Mouse (Mus musculus) bone marrow macrophage, adult 2 months (primary cell): Measurements from ENCODE around the gene Bach2. TPM values are rescaled to one million over a fixed set of nuclear protein-coding genes. Genes with fewer than 3 reads are reported as not detected.

Source experiments
- H3K27ac ChIP-seq: 2 replicates; pipeline ENCODE4 v1.5.1; 2012; ENCODE audit warnings: low read depth, low read length; ENCODE audit not compliant: insufficient read depth
- H3K4me1 ChIP-seq: 2 replicates; pipeline ENCODE4 v1.6.1; 2012; ENCODE audit warnings: low read length; ENCODE audit not compliant: control insufficient read depth, insufficient read depth
- H3K4me3 ChIP-seq: 2 replicates; pipeline ENCODE4 v1.5.1; 2012; ENCODE audit warnings: mild to moderate bottlenecking, low read length, moderate library complexity; ENCODE audit not compliant: insufficient read depth
- CTCF ChIP-seq: IDR thresholded peaks from 2 replicates; pipeline ENCODE4 v1.5.1; 2012; ENCODE audit warnings: low read depth, mild to moderate bottlenecking, low read length, moderate library complexity
- POLR2A ChIP-seq: IDR thresholded peaks from 2 replicates; pipeline ENCODE4 v1.6.1; 2012; ENCODE audit warnings: mild to moderate bottlenecking, low read depth, low read length, borderline replicate concordance
- polyA plus RNA-seq: library from polyadenylated mRNA; stranded (reverse); fragments of >200 nt; gene quantifications from 2 replicates; pipeline ENCODE4 v1.2.4, GENCODE M21; 2012; ENCODE audit not compliant: missing spikeins, insufficient read depth, insufficient read length

The Bach2 gene
- polyA plus RNA-seq, 1 experiment: 1.4 TPM

DNA sequence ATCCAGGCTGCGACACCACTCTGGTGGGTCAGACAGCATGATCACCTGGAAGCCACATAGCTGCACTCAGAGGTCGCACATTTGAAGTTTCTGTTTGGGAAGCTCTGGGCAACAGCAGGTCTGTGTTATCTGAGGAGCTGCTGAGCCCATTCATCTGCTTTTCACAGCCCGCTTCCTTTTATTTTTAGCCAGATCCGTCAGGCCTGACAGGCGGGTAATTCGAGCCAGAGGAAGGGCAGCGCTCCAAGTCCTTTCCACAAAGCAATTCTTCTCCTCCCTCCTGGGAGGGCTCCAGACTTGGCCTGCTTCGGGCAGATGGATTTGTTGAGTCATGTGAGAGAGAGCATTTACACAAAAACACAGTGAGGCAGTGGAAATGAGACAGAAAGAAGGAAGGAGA, 65.1 kb downstream of the Bach2 start:
- no peak overlapping the region for H3K27ac ChIP-seq
- TF ChIP-seq CTCF (no peak), POLR2A (no peak)
- peaks cover 19% of the 10 kb centered on the region for H3K4me1 ChIP-seq
- H3K4me3 ChIP-seq: peak overlapping the region; percentile 28; the same call in 1 of the 2 replicates

DNA sequence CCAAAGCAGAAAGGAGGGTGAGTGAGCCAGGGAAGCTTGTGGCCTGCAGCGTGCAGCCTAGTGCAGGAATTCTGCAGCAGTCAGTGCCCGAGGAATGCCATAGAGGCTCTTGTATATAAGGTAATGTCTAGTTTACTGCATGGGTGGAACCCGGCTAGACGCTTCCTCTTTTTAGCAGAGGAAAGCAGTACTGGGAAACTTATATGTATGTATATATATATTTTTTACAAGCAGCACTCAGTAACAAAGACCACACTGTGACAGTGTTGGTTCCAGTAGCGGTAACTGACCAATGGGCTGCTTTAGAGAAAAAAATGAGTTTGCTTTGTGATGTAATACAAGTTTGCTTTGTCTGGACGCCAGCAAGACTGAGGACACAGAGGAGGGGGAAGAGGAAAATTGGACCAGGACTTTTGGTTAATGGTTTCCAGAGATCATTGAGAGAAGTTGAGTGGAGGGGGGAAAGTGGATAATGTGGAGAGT, 65.7 kb downstream of the Bach2 start:
- TF ChIP-seq POLR2A (no peak), CTCF (no peak)
- no peak overlapping the region for H3K4me3 ChIP-seq
- H3K27ac ChIP-seq: no peak overlapping the region
- H3K4me1 ChIP-seq: peaks cover 19% of the 10 kb centered on the region

DNA sequence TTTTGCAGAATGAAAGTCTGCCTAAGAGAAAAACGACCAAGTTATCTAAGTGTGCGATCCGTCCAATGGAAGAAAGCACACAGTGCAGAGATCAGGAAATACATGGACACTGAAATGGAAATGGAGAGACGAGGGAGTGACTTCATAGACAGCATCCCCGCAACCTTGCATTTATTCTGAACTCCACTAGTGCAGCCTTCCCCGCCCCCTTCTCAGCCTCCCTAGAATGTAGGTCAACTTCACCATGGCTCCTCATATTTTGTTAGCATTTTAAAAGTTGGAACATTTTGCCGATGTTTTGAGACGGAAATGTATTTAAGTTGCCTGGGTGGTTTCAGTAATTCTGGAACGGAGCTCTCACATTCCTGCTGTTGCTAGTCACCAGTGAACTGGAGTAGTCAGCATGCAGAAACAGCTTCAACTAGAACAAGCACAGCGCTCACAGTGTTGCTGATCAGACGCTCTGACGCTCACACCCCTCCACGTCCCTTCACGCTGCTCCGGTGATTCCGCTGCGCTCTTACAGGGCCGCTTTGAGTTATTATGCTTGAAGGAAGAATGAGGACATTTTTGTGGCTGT, 66.5 kb downstream of the Bach2 start:
- peaks cover 19% of the 10 kb centered on the region for H3K4me1 ChIP-seq
- TF ChIP-seq POLR2A: no peak
- TF ChIP-seq CTCF: no peak
- no peak overlapping the region for H3K27ac ChIP-seq
- no peak overlapping the region for H3K4me3 ChIP-seq

GRCm38 (mm10) chr4:32305683-32306082, 67.1 kb downstream of the Bach2 start:
- H3K4me1 ChIP-seq: peaks cover 19% of the 10 kb centered on the region

DNA sequence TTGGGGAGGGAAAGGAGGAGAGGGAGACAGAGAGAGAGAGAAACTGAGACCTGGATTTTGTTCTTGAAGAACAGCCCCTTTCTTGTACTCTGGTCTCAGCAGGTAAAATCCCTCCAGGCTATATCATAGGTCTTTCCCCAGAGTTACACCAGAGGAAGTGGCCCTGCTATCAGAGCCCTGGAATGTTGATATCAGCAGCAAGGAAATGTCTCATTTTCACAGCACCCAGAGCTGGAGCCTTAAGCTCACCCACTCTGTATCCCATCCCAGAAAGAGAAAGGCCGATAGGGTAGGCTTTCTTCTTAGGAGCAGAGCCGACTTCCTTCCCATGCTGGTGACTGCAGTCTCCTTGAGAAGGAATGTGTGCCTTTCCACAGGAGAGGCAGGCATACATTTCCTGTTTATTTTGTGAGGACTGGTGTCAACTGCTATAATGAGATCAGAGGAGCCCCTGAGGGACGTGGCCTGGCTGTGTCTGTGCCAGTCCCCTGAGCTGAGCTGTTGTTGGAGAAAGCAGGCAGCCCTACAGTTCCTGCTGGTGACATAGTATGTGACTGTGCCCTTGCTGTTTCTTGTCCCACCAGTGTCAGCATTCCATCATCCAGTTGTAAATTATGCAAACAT, 67.7 kb downstream of the Bach2 start:
- no peak for TF ChIP-seq CTCF
- TF ChIP-seq POLR2A: no peak
- peaks cover 19% of the 10 kb centered on the region for H3K4me1 ChIP-seq
- H3K27ac ChIP-seq: no peak overlapping the region
- H3K4me3 ChIP-seq: no peak overlapping the region

More at GRCm38 (mm10) chr4:32305683-32306082, 67.1 kb downstream of the Bach2 start:
- TF ChIP-seq POLR2A (no peak), CTCF (no peak)
- Histone ChIP-seq H3K4me3 (no peak overlapping the region), H3K27ac (no peak overlapping the region)

- TF ChIP-seq CTCF (no peak), POLR2A (no peak)
- Histone ChIP-seq H3K4me3 (no peak overlapping the region), H3K4me1 (peaks cover 18% of the 10 kb centered on the region)
These were observed 68.6 kb downstream of the Bach2 start for GRCm38 (mm10) chr4:32307215-32307614.

GRCm38 (mm10) chr4:32312171-32312946, 73.8 kb downstream of the Bach2 start:
- no peak overlapping the region for H3K4me3 ChIP-seq
- no peaks in the 10 kb centered on the region for H3K4me1 ChIP-seq
- no peak overlapping the region for H3K27ac ChIP-seq
- no peak for TF ChIP-seq POLR2A
- TF ChIP-seq CTCF: no peak

More at GRCm38 (mm10) chr4:32307215-32307614, 68.6 kb downstream of the Bach2 start:
- no peak overlapping the region for H3K27ac ChIP-seq

GRCm38 (mm10) chr4:32314919-32315318, 76.3 kb downstream of the Bach2 start:
- H3K4me1 ChIP-seq: no peaks in the 10 kb centered on the region
- TF ChIP-seq POLR2A (no peak), CTCF (no peak)
- H3K27ac ChIP-seq: no peak overlapping the region
- no peak overlapping the region for H3K4me3 ChIP-seq

DNA sequence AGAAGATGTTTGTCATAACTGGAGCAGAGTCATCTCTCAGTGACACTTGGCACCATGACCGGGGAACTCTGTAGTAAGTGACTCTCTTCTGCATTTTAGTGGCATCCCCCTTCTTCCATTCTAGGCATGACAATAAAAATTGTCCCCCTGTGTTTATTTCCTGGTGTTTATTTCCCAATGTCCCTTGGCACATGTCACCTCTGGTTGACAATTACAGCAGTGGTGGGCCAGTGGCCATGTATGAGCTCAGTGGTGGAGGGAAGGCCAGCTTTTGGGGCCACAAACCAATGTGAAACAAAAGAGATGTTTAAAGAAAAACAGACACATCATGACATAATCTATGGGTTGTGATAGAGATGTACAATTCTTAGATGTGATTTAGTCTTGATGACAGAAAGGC, 80.0 kb downstream of the Bach2 start:
- Histone ChIP-seq H3K27ac (no peak overlapping the region), H3K4me3 (no peak overlapping the region), H3K4me1 (no peaks in the 10 kb centered on the region)
- TF ChIP-seq POLR2A (no peak), CTCF (no peak)

GRCm38 (mm10) chr4:32319327-32319726, 80.7 kb downstream of the Bach2 start:
- Histone ChIP-seq H3K4me3 (no peak overlapping the region), H3K27ac (no peak overlapping the region), H3K4me1 (no peaks in the 10 kb centered on the region)
- TF ChIP-seq CTCF (no peak), POLR2A (no peak)
